Mouse (Mus musculus) liver, postnatal 0 days (tissue): ENCODE data around the gene Phlda1.
"Not testable (repeated sequence)": the region's sequence is repeated elsewhere in the genome, so short reads cannot be mapped to it uniquely, and the experiment has no call there.

Source experiments
- CTCF ChIP-seq: sonication (generic); IDR thresholded peaks from 2 replicates; pipeline ENCODE4 v1.5.1; 2016; ENCODE audit warnings: antibody characterized with exemption, low read depth
- EP300 ChIP-seq: IDR thresholded peaks from 2 replicates; pipeline ENCODE4 v1.6.1; 2016; ENCODE audit warnings: antibody characterized with exemption, low read depth, mild to moderate bottlenecking

DNA sequence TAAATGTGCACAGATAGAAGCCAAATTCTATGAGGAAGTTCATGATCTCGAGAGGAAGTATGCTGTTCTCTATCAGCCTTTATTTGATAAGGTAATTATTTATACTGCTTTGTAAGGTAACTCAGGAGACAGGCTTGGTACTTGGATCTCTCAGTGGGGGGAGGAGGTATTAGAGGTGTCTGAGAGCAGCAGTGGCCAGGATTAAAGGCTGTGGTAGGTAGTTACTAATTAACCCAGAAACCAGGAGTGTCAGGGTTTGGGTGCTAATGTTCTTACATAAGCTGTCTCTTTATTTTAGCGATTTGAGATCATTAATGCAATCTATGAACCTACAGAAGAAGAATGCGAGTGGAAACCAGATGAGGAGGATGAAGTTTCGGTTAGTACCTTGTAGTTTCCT lies 16.0 kb upstream of the Phlda1 start:
- not testable (repeated sequence) for TF ChIP-seq EP300, CTCF
